Mouse (Mus musculus) E14TG2a.4 (cell line): Measurements from ENCODE around the gene Defb29.

Experiments used
- CTCF ChIP-seq: conservative IDR thresholded peaks from 2 replicates; pipeline ENCODE4 v1.5.1; 2014; ENCODE audit warnings: low read length
- NANOG ChIP-seq: IDR thresholded peaks from 2 replicates; pipeline ENCODE4 v1.6.1; 2014; ENCODE audit warnings: borderline replicate concordance, low read length, mixed read lengths
- POU5F1 ChIP-seq: IDR thresholded peaks from 2 replicates; pipeline ENCODE4 v1.6.1; 2014; ENCODE audit warnings: low read length, borderline replicate concordance

DNA sequence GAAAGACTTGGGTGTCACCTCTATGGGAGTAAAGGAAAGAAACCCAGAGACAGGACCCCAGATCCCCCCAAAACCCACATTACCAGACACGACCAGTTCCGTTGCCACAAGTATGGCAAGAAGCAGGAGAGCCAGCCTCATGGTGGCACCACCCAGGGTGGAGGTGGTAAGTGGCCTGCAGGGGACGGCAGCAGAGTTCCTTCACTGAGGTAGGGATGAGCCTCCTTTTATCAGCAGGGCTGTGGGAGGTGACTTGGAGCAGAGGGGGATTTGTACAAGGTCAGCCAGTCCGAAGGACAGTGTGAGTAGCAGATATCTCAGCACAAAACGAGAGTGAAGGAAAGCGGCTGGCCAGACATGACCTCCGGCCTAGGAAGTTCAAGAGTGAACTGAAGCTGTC is 40.2 kb upstream of the Defb29 start, which contains the start of gene Defb19:
- TF ChIP-seq NANOG (no peak), CTCF (no peak), POU5F1 (no peak)
